Mouse (Mus musculus): ENCODE measurements around the gene Olfr15.

Gene Olfr15

GRCm38 (mm10) chr16:3872216-3873047 lies 41.8 kb downstream of the Olfr15 start, which contains the start of gene Naa60:
TSS of gene Naa60 (plus strand) at chr16:3872375.
- DNase-seq (ENCODE audit: extremely low spot score, low spot score): peak; percentile 89

DNA sequence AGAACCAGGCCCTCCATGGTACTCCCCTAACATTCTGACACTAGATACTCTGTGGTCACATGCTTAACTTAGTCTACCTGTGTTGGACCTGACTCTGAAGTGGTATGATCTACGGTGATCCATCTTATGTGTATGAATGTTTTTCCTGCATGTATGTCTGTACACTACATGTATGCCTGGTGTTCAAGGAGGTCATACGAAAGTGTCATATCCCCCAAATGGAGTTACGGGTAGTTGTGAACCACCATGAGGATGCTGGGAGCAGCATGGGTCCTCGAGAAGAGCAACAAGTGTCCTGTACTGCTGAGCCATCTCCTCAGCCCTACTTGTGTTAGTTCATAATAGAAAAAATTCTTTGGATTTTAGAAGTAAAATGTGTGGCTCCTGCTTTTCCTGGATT lies 45.7 kb downstream of the Olfr15 start:
- no peak for DNase-seq (ENCODE audit: extremely low spot score, low spot score)

- peak; percentile 94 for DNase-seq (ENCODE audit: extremely low spot score, low spot score)
Observed at GRCm38 (mm10) chr16:3884201-3885064, 53.8 kb downstream of the Olfr15 start, which contains the start of the genes Zfp597 and Gm20695. TSS of gene Zfp597 (minus strand) at chr16:3884561. TSS of gene Gm20695 (plus strand) at chr16:3884648.

- no peak for DNase-seq (ENCODE audit: extremely low spot score, low spot score)
Observed at GRCm38 (mm10) chr16:3885065-3885670, 54.5 kb downstream of the Olfr15 start.

GRCm38 (mm10) chr16:3891621-3892295 lies 61.1 kb downstream of the Olfr15 start:
- no peak for DNase-seq (ENCODE audit: extremely low spot score, low spot score)

DNA sequence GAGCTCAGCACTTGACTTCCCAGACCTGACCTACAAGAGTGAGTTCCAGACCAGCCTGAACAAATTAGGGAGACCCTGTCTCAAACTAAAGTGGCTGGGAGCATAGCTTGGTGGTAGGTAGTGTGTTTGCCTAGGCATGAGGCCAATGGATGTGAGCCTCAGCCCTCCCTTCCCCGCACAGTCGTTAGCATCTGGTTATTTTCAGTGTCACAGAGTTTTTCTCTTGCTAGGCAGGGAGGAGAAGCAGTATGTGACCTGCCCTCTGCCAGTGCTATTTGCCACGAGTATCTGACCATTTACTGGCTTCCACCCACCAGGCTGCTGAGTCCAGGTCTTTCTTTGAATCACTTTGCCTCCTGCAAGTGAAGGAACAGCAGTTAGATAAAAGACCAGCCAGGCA lies 63.1 kb downstream of the Olfr15 start:
- DNase-seq (ENCODE audit: extremely low spot score, low spot score): no peak
